Mouse (Mus musculus) lung, postnatal 4 days (tissue): ENCODE results near the gene Olfr906.

Source experiments
- DNase-seq, 2 experiments: peaks; one replicate each; pipeline ENCODE4 v3.0.0; 2021

Olfr906 gene

DNA sequence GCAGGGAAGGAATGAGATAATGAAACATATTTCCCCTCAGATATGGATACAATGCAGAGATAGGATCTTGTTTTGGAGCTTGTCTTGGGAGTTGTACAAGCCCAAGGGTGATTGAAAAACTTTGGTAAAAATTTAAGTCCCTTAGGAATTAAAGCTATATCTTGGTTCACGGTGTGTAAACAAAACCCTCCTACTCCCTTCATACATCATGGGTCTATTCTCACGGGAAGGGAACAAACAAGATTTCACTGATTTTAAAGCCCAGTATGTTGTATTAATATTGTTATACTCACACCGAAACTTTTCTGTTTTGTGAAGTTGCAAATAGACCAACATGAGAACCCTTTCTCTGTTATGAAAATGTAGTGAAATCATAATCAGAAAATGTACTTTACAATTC is at the start of gene Olfr906:
Olfr906 (plus strand) TSS at position 301 of the 400 bp plus-strand sequence.
- no peak for DNase-seq

DNA sequence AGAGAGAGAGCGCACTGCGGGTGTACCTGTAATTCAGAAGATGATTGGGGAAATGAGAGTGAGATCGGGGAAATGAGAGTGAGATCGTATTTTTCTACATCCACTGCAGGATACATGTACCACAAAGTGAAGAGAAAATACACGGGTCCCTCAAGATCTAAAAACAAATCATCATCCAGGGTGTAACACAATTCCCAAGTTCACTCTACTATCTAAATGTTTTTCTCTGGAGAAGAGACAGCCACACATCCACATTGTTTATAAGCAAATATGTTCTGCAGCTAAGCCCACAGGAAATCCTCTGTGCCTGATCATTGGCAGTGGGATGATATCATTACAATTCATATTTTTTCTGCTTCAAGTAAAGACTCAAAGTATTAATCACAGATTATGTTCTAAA is 39.5 kb upstream of the Olfr906 start, which contains the start of gene Olfr902:
Olfr902 (plus strand) TSS at position 301 of the 400 bp plus-strand sequence.
- DNase-seq = no peak

DNA sequence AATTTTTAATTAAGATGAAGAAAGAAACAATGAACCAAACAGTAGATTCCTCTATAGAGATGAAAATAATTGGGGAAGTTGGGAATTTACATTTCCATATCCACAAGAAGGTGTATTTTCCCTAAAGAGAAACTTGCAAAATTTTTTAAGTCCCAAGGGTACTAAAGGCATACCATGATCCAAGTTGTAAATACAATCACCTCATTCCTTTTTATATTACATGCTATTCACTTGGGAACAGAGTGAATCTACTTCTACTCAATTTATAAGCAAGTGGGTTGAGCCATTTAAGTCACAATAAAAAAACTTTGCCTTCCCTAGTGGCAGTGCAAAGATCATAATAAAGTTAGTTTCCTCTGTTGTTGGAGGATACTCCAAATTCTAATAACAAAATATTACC is 24.0 kb upstream of the Olfr906 start, which contains the start of gene Olfr904:
Olfr904 (plus strand) TSS at position 301 of the 400 bp plus-strand sequence.
- no peak for DNase-seq

DNA sequence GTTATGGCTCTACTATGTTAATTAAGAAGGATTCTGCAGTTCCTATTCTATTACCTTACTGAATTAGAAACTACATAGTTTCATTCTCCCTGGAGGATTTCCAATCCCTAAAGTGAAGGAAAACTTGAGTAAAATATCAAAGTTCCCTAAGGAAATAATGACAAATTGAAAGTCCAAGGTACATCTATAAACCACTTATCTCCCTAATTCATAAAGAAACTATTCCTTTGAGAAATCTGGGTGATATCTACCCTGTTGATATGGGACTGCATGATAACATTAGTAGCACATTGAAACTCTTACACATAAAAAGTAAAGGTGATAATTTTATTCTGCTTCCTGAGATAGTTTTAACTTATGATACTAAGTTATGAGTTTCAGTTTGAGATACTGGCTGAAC is 16.1 kb upstream of the Olfr906 start, which contains the start of gene Olfr905:
Olfr905 (plus strand) TSS at position 301 of the 400 bp plus-strand sequence.
- no peak for DNase-seq

DNA sequence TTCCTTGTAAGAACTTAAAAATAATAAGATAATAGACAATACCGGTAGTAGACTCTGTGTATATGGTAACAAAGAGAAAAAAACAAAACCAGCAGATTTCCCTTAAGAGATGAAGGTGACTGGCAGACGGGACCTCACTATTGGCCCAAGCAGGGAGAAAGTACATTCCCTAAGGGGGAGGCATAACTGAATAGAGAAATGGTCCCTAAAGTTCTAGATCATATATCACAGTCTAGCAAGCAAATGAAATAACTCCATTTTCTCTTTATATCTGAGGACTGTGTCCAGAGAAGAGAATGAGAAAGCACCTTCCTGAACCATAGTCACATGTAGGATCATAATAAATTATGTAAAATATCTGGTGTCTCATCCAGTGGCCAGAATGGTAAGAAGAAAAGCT is 8.6 kb downstream of the Olfr906 start, which contains the start of gene Olfr907:
Olfr907 (plus strand) TSS at position 301 of the 400 bp plus-strand sequence.
- no peak for DNase-seq

DNA sequence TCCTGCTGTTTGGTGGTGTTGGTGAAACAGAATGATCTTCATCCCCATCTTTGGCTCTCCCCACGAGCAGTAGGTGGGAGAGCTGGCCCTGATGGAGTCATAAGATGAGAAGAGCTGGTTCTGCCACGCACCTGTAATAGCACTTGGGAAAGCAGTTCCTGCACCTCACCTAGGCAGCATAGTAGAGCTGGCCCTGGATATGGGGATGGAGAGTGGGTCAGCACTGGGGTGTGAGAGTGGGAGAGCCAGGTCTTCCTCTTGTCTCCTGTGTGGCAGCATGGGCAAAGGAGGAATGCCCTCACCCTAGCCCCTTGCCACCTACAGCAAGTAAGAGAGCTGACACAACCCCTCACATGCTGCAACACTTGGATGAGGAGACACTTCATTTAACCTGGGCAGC is 25.5 kb downstream of the Olfr906 start:
- no peak for DNase-seq

DNA sequence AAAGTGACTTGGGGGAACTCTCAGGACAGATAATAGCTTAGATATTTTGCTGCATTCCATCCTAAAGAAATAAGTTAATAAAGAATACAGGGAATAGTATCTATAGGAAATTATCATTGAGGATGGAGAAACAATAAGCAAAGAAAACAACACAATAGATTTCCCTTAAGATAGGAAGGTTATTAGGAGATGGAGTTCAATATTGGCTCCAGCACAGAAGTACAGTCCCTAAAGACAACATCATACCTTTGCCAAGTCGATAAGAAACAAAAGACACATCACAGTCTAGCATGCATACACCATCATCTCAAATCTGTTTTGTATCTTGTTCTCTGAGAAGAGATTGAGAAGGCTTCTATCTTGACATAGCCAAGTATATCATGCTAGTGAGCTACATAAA is 34.4 kb downstream of the Olfr906 start, which contains the start of gene Olfr911-ps1:
Olfr911-ps1 (plus strand) TSS at position 301 of the 400 bp plus-strand sequence.
- DNase-seq = no peak

DNA sequence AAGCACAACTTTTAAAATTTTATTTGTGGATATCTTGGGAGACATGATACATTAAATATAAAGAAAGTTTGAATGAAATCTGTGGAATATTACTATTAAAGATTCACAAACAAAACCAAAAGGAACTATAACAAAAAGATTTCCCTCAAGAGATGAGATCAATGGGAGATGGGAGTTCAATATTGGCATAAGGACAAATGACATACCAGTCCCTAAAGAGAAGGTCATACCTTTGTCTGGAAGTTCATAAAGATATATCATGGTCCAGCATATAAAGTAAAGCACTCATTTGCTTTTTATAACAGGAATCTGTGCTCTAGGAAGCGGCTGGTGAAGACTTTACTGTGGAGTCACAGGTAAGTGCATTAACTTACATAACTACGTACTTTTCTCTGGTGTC is 50.7 kb downstream of the Olfr906 start, which contains the start of gene Olfr910:
Olfr910 (plus strand) TSS at position 301 of the 400 bp plus-strand sequence.
- no peak for DNase-seq
